Mouse (Mus musculus) heart, embryonic 16.5 days (tissue): ENCODE measurements at regions not wholly inside any gene's neighbourhood (a gene's known extent, or its start where the extent isn't known, plus 50 kb on each side); places are given as distances from the start of the nearest gene placed in this dataset.

ENCODE experiments used
- ATAC-seq: fragments of 200-750 bp; cut with Nextera tagmentation; replicated peaks from 2 replicates; pipeline ENCODE4 v1.8.0; 2017; ENCODE audit warnings: moderate number of reproducible peaks; ENCODE audit not compliant: insufficient read depth, low FRiP score; ENCODE audit errors: extremely low read depth
- H3K27ac ChIP-seq: fragments of 300-500 bp; sonication (generic); 2 replicates; pipeline ENCODE4 v1.5.1; 2014; ENCODE audit warnings: mild to moderate bottlenecking, low read length, control low read depth, moderate library complexity
- H3K27me3 ChIP-seq: fragments of 300-500 bp; sonication (generic); 2 replicates; pipeline ENCODE4 v1.6.1; 2014; ENCODE audit warnings: low read length, mixed read lengths; ENCODE audit not compliant: control insufficient read depth, insufficient read depth
- H3K36me3 ChIP-seq: fragments of 300-500 bp; sonication (generic); 2 replicates; pipeline ENCODE4 v1.6.1; 2014; ENCODE audit not compliant: control insufficient read depth, insufficient read depth
- H3K4me1 ChIP-seq: fragments of 300-500 bp; sonication (generic); 2 replicates; pipeline ENCODE4 v1.6.1; 2014; ENCODE audit warnings: low read length, mixed read lengths; ENCODE audit not compliant: control insufficient read depth, insufficient read depth
- H3K4me2 ChIP-seq: fragments of 300-500 bp; sonication (generic); 2 replicates; pipeline ENCODE4 v1.6.1; 2014; ENCODE audit warnings: low read depth, mild to moderate bottlenecking, control low read depth, low read length
- H3K4me3 ChIP-seq: fragments of 300-500 bp; sonication (generic); 2 replicates; pipeline ENCODE4 v1.5.1; 2014; ENCODE audit warnings: mild to moderate bottlenecking, control low read depth, low read length
- H3K9ac ChIP-seq: fragments of 300-500 bp; sonication (generic); 2 replicates; pipeline ENCODE4 v1.6.1; 2014; ENCODE audit warnings: low read length, control low read depth
- H3K9me3 ChIP-seq: fragments of 300-500 bp; sonication (generic); replicated peaks from 2 replicates; pipeline ENCODE4 v1.6.1; 2016; ENCODE audit warnings: low read length; ENCODE audit not compliant: control insufficient read depth
- WGBS: fragments of 180-500 bp; shearing (Covaris S2); extraction: QIAGEN DNeasy Blood & Tissue Kit; methylation state at CpG from one replicate; pipeline ENCODE4 v1.1.7; 2014; 5-methylcytosine and 5-hydroxymethylcytosine counted together

- Histone ChIP-seq H3K4me2 (no peak overlapping the region), H3K4me1 (no peaks in the 10 kb centered on the region), H3K27me3 (no peaks in the 10 kb centered on the region), H3K4me3 (no peak overlapping the region), H3K36me3 (no peaks in the 10 kb centered on the region), H3K9me3 (peaks cover under 1% of the 10 kb centered on the region), H3K27ac (no peak overlapping the region), H3K9ac (no peak overlapping the region)
- no peak for ATAC-seq
- 63% methylated on average over 5 of the region's 5 CpGs for WGBS
Observed at GRCm38 (mm10) chr2:138123331-138123730, 133.0 kb upstream of the Btbd3 start.

- no peak overlapping the region for H3K4me3 ChIP-seq
- WGBS, result 57% methylated on average over 1 of the region's 1 CpGs
- H3K9me3 ChIP-seq, result peaks cover 3% of the 10 kb centered on the region
- no peaks in the 10 kb centered on the region for H3K4me1 ChIP-seq
- no peak overlapping the region for H3K4me2 ChIP-seq
- H3K36me3 ChIP-seq, result no peaks in the 10 kb centered on the region
- ATAC-seq, result no peak
- no peak overlapping the region for H3K9ac ChIP-seq
- no peak overlapping the region for H3K27ac ChIP-seq
- no peaks in the 10 kb centered on the region for H3K27me3 ChIP-seq
Observed at GRCm38 (mm10) chr2:138120868-138121267, 135.5 kb upstream of the Btbd3 start.

- H3K27me3 ChIP-seq, result no peaks in the 10 kb centered on the region
- no peak overlapping the region for H3K4me3 ChIP-seq
- peaks cover 3% of the 10 kb centered on the region for H3K9me3 ChIP-seq
- 68% methylated on average over 2 of the region's 2 CpGs for WGBS
- no peak overlapping the region for H3K27ac ChIP-seq
- no peak overlapping the region for H3K9ac ChIP-seq
- H3K4me1 ChIP-seq, result no peaks in the 10 kb centered on the region
- H3K4me2 ChIP-seq, result no peak overlapping the region
- ATAC-seq, result no peak
- no peaks in the 10 kb centered on the region for H3K36me3 ChIP-seq
Observed at GRCm38 (mm10) chr2:138120131-138120530, 136.2 kb upstream of the Btbd3 start.

- Histone ChIP-seq H3K27ac (no peak overlapping the region), H3K4me2 (no peak overlapping the region), H3K36me3 (no peaks in the 10 kb centered on the region), H3K27me3 (no peaks in the 10 kb centered on the region), H3K9ac (no peak overlapping the region), H3K4me1 (no peaks in the 10 kb centered on the region), H3K4me3 (no peak overlapping the region), H3K9me3 (no peaks in the 10 kb centered on the region)
- ATAC-seq, result no peak
- 71% methylated on average over 2 of the region's 2 CpGs for WGBS
Observed at GRCm38 (mm10) chr2:138099777-138100176, 156.6 kb upstream of the Btbd3 start.

- H3K9ac ChIP-seq, result no peak overlapping the region
Observed at GRCm38 (mm10) chr2:138085390-138085789, 171.0 kb upstream of the Btbd3 start.

GRCm38 (mm10) chr2:138084564-138085283, 171.6 kb upstream of the Btbd3 start:
- no peak for ATAC-seq
- H3K27ac ChIP-seq, result no peak overlapping the region
- WGBS, result 74% methylated on average over 6 of the region's 6 CpGs

More at GRCm38 (mm10) chr2:138085390-138085789, 171.0 kb upstream of the Btbd3 start:
- WGBS, result 59% methylated on average over 6 of the region's 6 CpGs
- H3K4me3 ChIP-seq, result no peak overlapping the region
- no peaks in the 10 kb centered on the region for H3K27me3 ChIP-seq
- no peak overlapping the region for H3K27ac ChIP-seq
- H3K4me2 ChIP-seq, result no peak overlapping the region
- H3K4me1 ChIP-seq, result no peaks in the 10 kb centered on the region
- no peaks in the 10 kb centered on the region for H3K36me3 ChIP-seq
- ATAC-seq, result no peak
- H3K9me3 ChIP-seq, result no peaks in the 10 kb centered on the region

GRCm38 (mm10) chr2:138074020-138074613, 182.2 kb upstream of the Btbd3 start:
- ATAC-seq, result no peak
- Histone ChIP-seq H3K27ac (no peak overlapping the region), H3K9me3 (no peaks in the 10 kb centered on the region), H3K36me3 (no peaks in the 10 kb centered on the region), H3K27me3 (no peaks in the 10 kb centered on the region), H3K4me3 (no peak overlapping the region), H3K4me1 (no peaks in the 10 kb centered on the region), H3K4me2 (no peak overlapping the region), H3K9ac (no peak overlapping the region)
- WGBS, result 87% methylated on average over 6 of the region's 6 CpGs

More at GRCm38 (mm10) chr2:138084564-138085283, 171.6 kb upstream of the Btbd3 start:
- H3K4me3 ChIP-seq, result no peak overlapping the region
- no peaks in the 10 kb centered on the region for H3K27me3 ChIP-seq
- H3K4me2 ChIP-seq, result no peak overlapping the region
- H3K36me3 ChIP-seq, result no peaks in the 10 kb centered on the region
- H3K4me1 ChIP-seq, result no peaks in the 10 kb centered on the region
- no peak overlapping the region for H3K9ac ChIP-seq
- no peaks in the 10 kb centered on the region for H3K9me3 ChIP-seq

GRCm38 (mm10) chr2:138072165-138072728, 184.1 kb upstream of the Btbd3 start:
- Histone ChIP-seq H3K9me3 (no peaks in the 10 kb centered on the region), H3K36me3 (no peaks in the 10 kb centered on the region), H3K4me2 (no peak overlapping the region), H3K27ac (no peak overlapping the region), H3K9ac (no peak overlapping the region), H3K4me3 (no peak overlapping the region), H3K4me1 (no peaks in the 10 kb centered on the region), H3K27me3 (no peaks in the 10 kb centered on the region)
- 47% methylated on average over 6 of the region's 6 CpGs for WGBS
- ATAC-seq, result no peak

- no peaks in the 10 kb centered on the region for H3K4me1 ChIP-seq
- H3K27ac ChIP-seq, result no peak overlapping the region
- 70% methylated on average over 4 of the region's 4 CpGs for WGBS
- no peaks in the 10 kb centered on the region for H3K9me3 ChIP-seq
- H3K4me2 ChIP-seq, result no peak overlapping the region
- no peak overlapping the region for H3K9ac ChIP-seq
- H3K4me3 ChIP-seq, result no peak overlapping the region
- no peak for ATAC-seq
- no peaks in the 10 kb centered on the region for H3K36me3 ChIP-seq
- no peaks in the 10 kb centered on the region for H3K27me3 ChIP-seq
Observed at GRCm38 (mm10) chr2:138053081-138053480, 203.3 kb upstream of the Btbd3 start.
